Mouse (Mus musculus) granulocyte monocyte progenitor cell, adult 5-6 weeks (primary cell): ENCODE measurements around the gene Rnf223. TPM values are rescaled to one million over a fixed set of nuclear protein-coding genes. Genes with fewer than 3 reads are reported as not detected.
"Not testable (repeated sequence)": the region's sequence is repeated elsewhere in the genome, so short reads cannot be mapped to it uniquely, and the experiment has no call there.

Experiments
- ATAC-seq: replicated peaks from 2 replicates; pipeline ENCODE4 v1.8.0; 2016; ENCODE audit warnings: mild to moderate bottlenecking, moderate TSS enrichment, inconsistent platforms; ENCODE audit not compliant: poor library complexity, severe bottlenecking
- total RNA-seq, 2 experiments: library from RNA; stranded (forward) in 1 of 2; stranded (reverse) in 1 of 2; fragments of 200-712, 200-1000 nt in 1 of 2; fragments of >200 nt in 1 of 2; fragmentation: Nextera tagmentation in 1 of 2; gene quantifications; 2 replicates each; pipeline ENCODE4 v1.2.3; 2014 to 2017

The Rnf223 gene
- total RNA-seq, 2 experiments from 2014 or later = not detected

GRCm38 (mm10) chr4:156126841-156127240, 3.5 kb upstream of the Rnf223 start:
- peak; percentile 43; the same call in 1 of the 2 replicates for ATAC-seq

GRCm38 (mm10) chr4:156128746-156129145, 1.6 kb upstream of the Rnf223 start:
- ATAC-seq = no peak

GRCm38 (mm10) chr4:156130940-156131339, 627 bp downstream of the Rnf223 start:
- ATAC-seq = no peak

DNA sequence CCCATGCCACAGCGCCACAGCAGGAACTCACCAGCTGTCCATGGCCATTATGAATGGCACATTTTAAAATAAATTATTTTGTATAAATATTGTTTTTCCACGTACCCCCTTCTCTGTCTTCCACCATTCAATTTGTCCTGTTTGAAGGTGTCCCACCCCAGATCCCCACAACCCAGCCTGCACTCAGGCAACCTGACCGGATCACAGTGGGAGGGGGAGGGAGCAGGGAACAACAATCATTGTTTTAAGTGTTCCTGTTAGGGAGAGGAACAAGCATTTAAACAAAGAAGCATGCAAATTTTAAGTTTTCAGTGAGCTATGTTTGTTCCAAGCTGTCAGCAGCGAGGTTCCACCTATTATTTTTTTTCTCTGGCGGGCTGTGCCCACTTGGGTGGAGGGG, 3.0 kb downstream of the Rnf223 start:
- no peak for ATAC-seq

DNA sequence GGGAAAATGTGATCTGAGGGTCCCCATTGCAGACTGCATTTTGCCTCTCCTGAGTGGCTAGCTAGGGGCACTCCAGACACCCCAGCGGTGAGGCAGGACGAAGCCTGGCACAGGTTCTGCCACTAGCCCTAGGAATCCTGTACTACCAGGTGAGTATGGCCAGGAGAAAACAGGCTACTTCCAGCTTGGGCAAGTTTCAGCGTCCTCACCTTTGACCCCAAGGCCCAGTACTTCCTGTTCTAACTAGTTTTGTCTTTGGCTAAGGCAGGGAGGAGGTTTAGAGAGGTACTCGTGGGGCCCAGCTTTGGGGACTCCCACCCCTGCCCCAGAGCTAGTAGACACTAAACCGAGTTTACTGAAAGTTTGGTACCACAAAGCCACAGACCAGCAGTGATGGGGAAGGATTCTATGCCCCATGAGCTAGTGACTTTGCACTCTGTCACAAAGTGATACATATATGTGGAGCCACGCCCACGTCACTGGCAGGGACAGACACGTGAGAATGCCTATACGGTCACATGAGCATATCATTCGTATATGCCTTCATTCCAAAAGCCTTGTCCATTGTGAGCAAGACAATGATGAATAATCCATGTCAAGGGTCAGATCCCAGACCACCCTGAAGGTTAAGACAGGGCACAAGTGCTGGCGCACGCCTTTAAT, 3.8 kb downstream of the Rnf223 start:
- no peak for ATAC-seq

DNA sequence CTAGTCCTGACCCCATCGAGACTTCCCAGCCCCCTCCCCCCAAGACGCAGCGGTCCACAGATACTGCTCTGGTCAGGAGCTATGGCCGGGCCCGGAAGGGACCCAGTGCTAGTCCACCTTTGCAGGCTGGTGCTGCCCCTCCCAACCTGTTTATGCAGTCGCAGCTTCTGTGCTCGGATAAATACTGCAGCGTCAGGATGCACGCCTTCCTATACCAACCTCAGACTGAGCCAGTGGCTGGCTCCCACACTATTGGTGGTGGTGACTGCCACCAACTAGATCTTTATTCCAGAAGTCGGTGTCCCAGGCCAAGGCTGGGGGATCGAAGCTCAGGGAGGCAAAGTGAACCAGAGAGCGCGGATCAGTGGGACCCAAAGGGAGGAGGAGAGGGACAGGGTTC, 4.8 kb downstream of the Rnf223 start:
- ATAC-seq = no peak

DNA sequence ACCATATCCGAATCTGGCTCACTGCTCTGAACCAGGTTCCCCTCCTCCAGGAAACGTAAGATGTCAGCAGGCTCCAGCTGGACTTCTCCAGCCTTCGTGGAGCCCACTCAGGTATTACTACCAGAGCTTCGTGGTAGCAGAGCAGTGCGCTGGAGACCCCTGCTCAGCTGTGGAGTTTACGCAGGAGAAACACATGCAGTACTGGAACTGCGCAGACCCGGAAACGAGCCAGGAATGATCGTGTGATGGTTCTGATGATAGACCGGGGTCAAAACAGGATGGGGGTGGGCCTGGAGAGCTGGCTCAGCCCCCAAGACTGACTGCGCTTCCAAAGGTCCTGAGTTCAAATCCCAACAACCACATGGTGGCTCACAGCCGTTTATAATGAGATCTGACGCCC, 5.5 kb downstream of the Rnf223 start:
- no peak for ATAC-seq

DNA sequence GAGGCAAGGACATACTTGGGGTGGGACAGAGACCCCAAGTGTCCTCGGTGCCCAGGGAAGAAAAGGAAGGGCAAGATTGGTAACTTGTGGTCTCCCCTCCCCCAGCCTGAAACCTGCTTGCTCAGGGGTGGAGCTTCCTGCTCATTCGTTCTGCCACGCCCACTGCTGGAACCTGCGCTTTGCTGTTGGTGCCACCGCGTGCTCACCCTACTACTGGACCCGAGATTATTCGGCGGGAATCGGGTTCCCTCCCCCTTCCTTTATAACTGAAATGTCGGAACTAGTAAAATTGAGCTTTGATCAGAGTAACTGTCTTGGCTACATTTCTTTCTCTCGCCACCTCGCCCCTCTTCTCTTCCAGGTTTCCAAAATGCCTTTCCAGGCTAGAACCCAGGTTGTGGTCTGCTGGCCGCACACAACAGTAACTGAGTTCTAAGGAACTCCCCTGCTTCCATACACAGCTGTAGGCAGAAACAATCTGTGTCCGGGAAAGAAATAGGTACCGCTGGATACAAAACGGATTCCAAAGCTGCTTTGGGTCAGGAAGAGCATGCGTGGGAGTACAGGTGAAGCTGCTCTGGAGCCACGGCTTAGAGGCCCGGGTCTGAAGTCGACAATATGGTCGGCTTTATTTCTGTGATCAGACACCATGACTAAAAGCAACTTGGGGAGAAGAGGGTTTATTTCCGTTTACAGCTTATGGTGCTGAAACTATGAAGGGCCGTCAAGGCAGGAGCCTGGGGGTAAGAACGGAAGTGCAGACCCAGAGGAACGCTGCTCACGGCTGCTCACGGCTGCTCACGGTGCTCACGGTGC, 6.2 kb downstream of the Rnf223 start:
- ATAC-seq = no peak

GRCm38 (mm10) chr4:156150887-156151286, 20.6 kb downstream of the Rnf223 start:
- not testable (repeated sequence) for ATAC-seq

- no peak for ATAC-seq
Observed at GRCm38 (mm10) chr4:156154771-156155170, 24.5 kb downstream of the Rnf223 start.

GRCm38 (mm10) chr4:156166477-156166876, 36.2 kb downstream of the Rnf223 start:
- ATAC-seq = peak; percentile 33; the same call in 1 of the 2 replicates

DNA sequence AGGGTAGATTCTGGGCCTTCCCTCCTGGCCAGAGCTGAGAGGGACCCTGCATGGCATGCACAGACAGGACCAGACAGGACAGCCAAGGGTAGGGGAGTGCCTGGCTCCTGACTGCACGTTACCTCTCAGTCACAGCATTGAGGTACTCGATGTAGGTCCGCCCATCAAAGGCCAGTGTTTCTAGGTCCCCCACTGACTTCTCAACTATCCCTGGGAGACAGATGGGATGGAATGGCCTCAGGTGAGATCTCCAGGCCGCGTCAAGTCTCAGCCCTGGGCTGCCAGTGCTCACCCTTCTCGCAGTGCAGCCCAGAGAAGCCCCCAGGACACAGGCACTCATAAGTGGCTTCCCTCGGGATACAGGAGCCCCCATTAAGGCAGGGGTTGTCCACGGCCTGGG, 38.3 kb downstream of the Rnf223 start:
- no peak for ATAC-seq

- ATAC-seq = no peak
Observed at GRCm38 (mm10) chr4:156169129-156169528, 38.8 kb downstream of the Rnf223 start.

- no peak for ATAC-seq
Observed at GRCm38 (mm10) chr4:156171828-156172227, 41.5 kb downstream of the Rnf223 start.

DNA sequence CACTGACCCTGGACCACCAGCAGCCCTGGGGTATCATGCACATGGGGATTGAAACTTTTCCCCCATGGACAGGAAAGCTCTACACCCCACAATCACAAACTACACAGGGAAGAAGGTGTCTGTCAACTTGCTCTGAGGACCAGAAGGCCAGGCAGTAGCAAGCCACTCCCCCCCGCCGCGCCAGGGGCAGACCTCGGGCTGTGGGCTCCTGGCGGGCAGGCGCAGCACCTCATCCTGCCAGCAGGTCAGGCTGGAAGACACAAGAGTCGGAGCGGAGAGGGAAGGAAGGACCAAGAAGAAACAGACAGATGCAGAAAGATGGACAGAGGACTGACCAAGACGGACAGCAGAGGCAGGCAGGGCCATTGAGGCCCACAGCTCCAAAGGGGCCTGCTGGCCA, 47.3 kb downstream of the Rnf223 start:
- ATAC-seq = no peak

Other genes with a start within 250 kb of the Rnf223 start
- 21.2 and 29.3 TPM in 2 replicates for gene Pusl1, start 238.7 kb upstream of the Rnf223 start, total RNA-seq (2014; fragmentation: Nextera tagmentation)
- 41.8 and 48.6 TPM in 2 replicates for gene Pusl1, start 238.7 kb upstream of the Rnf223 start, total RNA-seq (2017)
- gene Acap3, start 238.7 kb upstream of the Rnf223 start, total RNA-seq (2014; fragmentation: Nextera tagmentation) = 10.7 and 23.1 TPM in 2 replicates
- 6.0 and 6.1 TPM in 2 replicates for gene Acap3, start 238.7 kb upstream of the Rnf223 start, total RNA-seq (2017)
- 68.8 and 78.6 TPM in 2 replicates for gene Ube2j2, start 186.7 kb upstream of the Rnf223 start, total RNA-seq (2014; fragmentation: Nextera tagmentation)
- 81.6 and 84.8 TPM in 2 replicates for gene Ube2j2, start 186.7 kb upstream of the Rnf223 start, total RNA-seq (2017)
- 15.4 and 32.2 TPM in 2 replicates for gene C1qtnf12, start 168.2 kb upstream of the Rnf223 start, total RNA-seq (2014; fragmentation: Nextera tagmentation)
- gene C1qtnf12, start 168.2 kb upstream of the Rnf223 start, total RNA-seq (2017) = 10.6 and 11.0 TPM in 2 replicates
- gene B3galt6, start 137.9 kb upstream of the Rnf223 start, total RNA-seq (2014; fragmentation: Nextera tagmentation) = 6.4 and 6.6 TPM in 2 replicates
- gene B3galt6, start 137.9 kb upstream of the Rnf223 start, total RNA-seq (2017) = 10.3 and 10.7 TPM in 2 replicates
- gene Sdf4, start 137.6 kb upstream of the Rnf223 start, total RNA-seq (2014; fragmentation: Nextera tagmentation) = 62.0 and 73.4 TPM in 2 replicates
- 174 and 182 TPM in 2 replicates for gene Sdf4, start 137.6 kb upstream of the Rnf223 start, total RNA-seq (2017)
- gene Tnfrsf4, start 116.7 kb upstream of the Rnf223 start, total RNA-seq (2014; fragmentation: Nextera tagmentation) = 2.2 TPM in 1 of 2 replicates, not detected in the other
- 1.1 TPM in 1 of 2 replicates, not detected in the other for gene Tnfrsf4, start 116.7 kb upstream of the Rnf223 start, total RNA-seq (2017)
- gene Tnfrsf18, start 104.3 kb upstream of the Rnf223 start, total RNA-seq (2014; fragmentation: Nextera tagmentation) = 0.99 and 4.6 TPM in 2 replicates
- gene Tnfrsf18, start 104.3 kb upstream of the Rnf223 start, total RNA-seq (2017) = 1.9 and 4.6 TPM in 2 replicates
- not detected in 2 replicates for gene Ttll10, start 71.1 kb upstream of the Rnf223 start, total RNA-seq (2014; fragmentation: Nextera tagmentation)
- not detected in 2 replicates for gene Ttll10, start 71.1 kb upstream of the Rnf223 start, total RNA-seq (2017)
- 32.2 and 43.0 TPM in 2 replicates for gene 9430015G10Rik, start 20.5 kb upstream of the Rnf223 start, total RNA-seq (2014; fragmentation: Nextera tagmentation)
- gene 9430015G10Rik, start 20.5 kb upstream of the Rnf223 start, total RNA-seq (2017) = 24.7 and 32.8 TPM in 2 replicates
- gene Agrn, start 67.0 kb downstream of the Rnf223 start, total RNA-seq (2014; fragmentation: Nextera tagmentation) = 1.1 and 8.9 TPM in 2 replicates
- 1.2 and 2.1 TPM in 2 replicates for gene Agrn, start 67.0 kb downstream of the Rnf223 start, total RNA-seq (2017)
- gene Isg15, start 70.3 kb downstream of the Rnf223 start, total RNA-seq (2014; fragmentation: Nextera tagmentation) = 4.6 and 11.1 TPM in 2 replicates
- gene Isg15, start 70.3 kb downstream of the Rnf223 start, total RNA-seq (2017) = 1.2 TPM in 1 of 2 replicates, not detected in the other
- 1.5 and 2.1 TPM in 2 replicates for gene AW011738, start 72.8 kb downstream of the Rnf223 start, total RNA-seq (2014; fragmentation: Nextera tagmentation)
- gene AW011738, start 72.8 kb downstream of the Rnf223 start, total RNA-seq (2017) = 0.26 and 0.43 TPM in 2 replicates
- not detected in 2 replicates for gene Perm1, start 85.4 kb downstream of the Rnf223 start, total RNA-seq (2014; fragmentation: Nextera tagmentation)
- gene Perm1, start 85.4 kb downstream of the Rnf223 start, total RNA-seq (2017) = 0.05 TPM in 1 of 2 replicates, not detected in the other
- gene Plekhn1, start 104.3 kb downstream of the Rnf223 start, total RNA-seq (2014; fragmentation: Nextera tagmentation) = 24.3 and 36.5 TPM in 2 replicates
- 12.2 and 13.4 TPM in 2 replicates for gene Plekhn1, start 104.3 kb downstream of the Rnf223 start, total RNA-seq (2017)
- 97.3 and 108 TPM in 2 replicates for gene Noc2l, start 105.5 kb downstream of the Rnf223 start, total RNA-seq (2014; fragmentation: Nextera tagmentation)
- gene Noc2l, start 105.5 kb downstream of the Rnf223 start, total RNA-seq (2017) = 116 and 135 TPM in 2 replicates
- gene Samd11, start 125.1 kb downstream of the Rnf223 start, total RNA-seq (2014; fragmentation: Nextera tagmentation) = not detected in 2 replicates
- gene Samd11, start 125.1 kb downstream of the Rnf223 start, total RNA-seq (2017) = 0.15 and 0.60 TPM in 2 replicates
- gene Vmn2r-ps159, start 200.6 kb downstream of the Rnf223 start, total RNA-seq (2014; fragmentation: Nextera tagmentation) = not detected in 2 replicates
- not detected in 2 replicates for gene Vmn2r-ps159, start 200.6 kb downstream of the Rnf223 start, total RNA-seq (2017)